Mouse (Mus musculus): Measurements from ENCODE around the gene Gm20388.

Gm20388 gene

GRCm38 (mm10) chr8:120243916-120244451 lies 333.3 kb downstream of the Gm20388 start:
- no peak for DNase-seq

GRCm38 (mm10) chr8:120244553-120244952 lies 333.9 kb downstream of the Gm20388 start:
- DNase-seq, result no peak

- no peak for DNase-seq
These were observed 337.0 kb downstream of the Gm20388 start for GRCm38 (mm10) chr8:120247618-120248017.

GRCm38 (mm10) chr8:120248031-120248430 lies 337.4 kb downstream of the Gm20388 start:
- DNase-seq, result no peak

GRCm38 (mm10) chr8:120248451-120248850 lies 337.8 kb downstream of the Gm20388 start:
- DNase-seq, result no peak

GRCm38 (mm10) chr8:120249800-120250336 lies 339.2 kb downstream of the Gm20388 start:
- DNase-seq, result no peak

GRCm38 (mm10) chr8:120250750-120251410 lies 340.2 kb downstream of the Gm20388 start:
- no peak for DNase-seq

GRCm38 (mm10) chr8:120251411-120252035 lies 340.9 kb downstream of the Gm20388 start:
- peak; percentile 74 for DNase-seq

- no peak for DNase-seq
These were observed 343.0 kb downstream of the Gm20388 start for GRCm38 (mm10) chr8:120253626-120254025.

- no peak for DNase-seq
These were observed 344.9 kb downstream of the Gm20388 start for GRCm38 (mm10) chr8:120255406-120255987.

GRCm38 (mm10) chr8:120256958-120257357 lies 346.3 kb downstream of the Gm20388 start:
- peak; percentile 65 for DNase-seq

- no peak for DNase-seq
These were observed 348.6 kb downstream of the Gm20388 start for GRCm38 (mm10) chr8:120259206-120259605.

GRCm38 (mm10) chr8:120260677-120261076 lies 350.0 kb downstream of the Gm20388 start:
- DNase-seq, result no peak

GRCm38 (mm10) chr8:120261338-120262120 lies 350.9 kb downstream of the Gm20388 start:
- DNase-seq, result no peak

- no peak for DNase-seq
These were observed 353.2 kb downstream of the Gm20388 start for GRCm38 (mm10) chr8:120263879-120264278.

GRCm38 (mm10) chr8:120264388-120264943 lies 353.8 kb downstream of the Gm20388 start:
- no peak for DNase-seq

GRCm38 (mm10) chr8:120264944-120265453 lies 354.4 kb downstream of the Gm20388 start:
- peak; percentile 80 for DNase-seq

GRCm38 (mm10) chr8:120265471-120265870 lies 354.8 kb downstream of the Gm20388 start:
- DNase-seq, result peak; percentile 81

GRCm38 (mm10) chr8:120268541-120268980 lies 357.9 kb downstream of the Gm20388 start:
- DNase-seq, result no peak

- no peak for DNase-seq
These were observed 359.8 kb downstream of the Gm20388 start for GRCm38 (mm10) chr8:120270449-120270848.

GRCm38 (mm10) chr8:120273430-120273829 lies 362.8 kb downstream of the Gm20388 start:
- DNase-seq, result no peak
